ENCODE assay signal across 25 mouse cellular contexts in the genomic region with DNA sequence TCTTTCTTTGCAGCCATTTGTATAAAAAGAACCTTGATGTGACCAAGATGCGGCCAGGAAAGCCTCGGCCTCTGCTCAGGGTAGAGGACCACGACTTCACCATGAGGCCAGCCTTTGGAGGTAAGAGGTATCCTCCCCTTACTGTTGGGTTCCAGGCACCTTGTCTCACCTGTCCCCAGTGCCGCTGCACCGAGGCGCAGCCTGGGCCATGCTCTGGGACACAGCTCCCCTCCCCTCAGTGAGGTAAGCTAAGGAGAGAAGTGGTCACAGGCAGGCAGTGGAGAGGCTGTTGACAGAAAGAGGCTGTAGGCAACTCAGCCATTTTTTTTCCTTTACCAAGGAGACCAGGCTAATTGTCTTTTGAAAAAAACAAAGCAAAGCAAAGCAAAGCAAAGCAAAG. TPM values are rescaled to one million over a fixed set of nuclear protein-coding genes. Genes with fewer than 3 reads are reported as not detected.
DNase-seq lines count a peak whose midpoint lies in the region; ATAC-seq and TF ChIP-seq lines count a peak whose summit lies in the region.
"Had no signal": no experiment of that assay in that cellular context is flagged by ENCODE, and none has a peak within 500 bp of the region (broad histone marks: within the 10 kb centered on the region; RNA-seq: fewer than 3 reads in every experiment).

No protein-coding gene starts in this region.

- H3K9ac ChIP-seq in intestine, embryonic 14.5 days (ENCODE audit: low read length), result no peak overlapping the region
- H3K9ac ChIP-seq in intestine, postnatal 0 days (ENCODE audit: low read depth, low read length), result no peak overlapping the region
- H3K9ac ChIP-seq: embryonic facial prominence, embryonic 13.5 days; embryonic facial prominence, embryonic 15.5 days; forebrain, embryonic 12.5 days had no signal

- H3K27me3 ChIP-seq in intestine, embryonic 14.5 days (replicated peaks; ENCODE audit: control insufficient read depth, insufficient read depth, low read length), result no peaks in the 10 kb centered on the region
- no peaks in the 10 kb centered on the region for H3K27me3 ChIP-seq in intestine, postnatal 0 days (replicated peaks; ENCODE audit: control insufficient read depth, insufficient read depth, low read length)
- H3K27me3 ChIP-seq: embryonic facial prominence, embryonic 13.5 days; embryonic facial prominence, embryonic 15.5 days; forebrain, embryonic 12.5 days had no signal

- 89% methylated on average over 6 of the region's 6 CpGs for WGBS in intestine, embryonic 14.5 days
- 84% methylated on average over 6 of the region's 6 CpGs for WGBS in intestine, postnatal 0 days

- no peaks in the 10 kb centered on the region for H3K9me3 ChIP-seq in intestine, embryonic 14.5 days (ENCODE audit: control insufficient read depth, low read length)
- H3K9me3 ChIP-seq in intestine, postnatal 0 days (ENCODE audit: control insufficient read depth), result no peaks in the 10 kb centered on the region
- H3K9me3 ChIP-seq: embryonic facial prominence, embryonic 13.5 days; embryonic facial prominence, embryonic 15.5 days; forebrain, embryonic 10.5 days; forebrain, embryonic 12.5 days had no signal

- H3K4me3 ChIP-seq in intestine, embryonic 14.5 days (ENCODE audit: low read depth, low read length), result no peak overlapping the region
- no peak overlapping the region for H3K4me3 ChIP-seq in intestine, postnatal 0 days (ENCODE audit: low read depth, low read length)
- H3K4me3 ChIP-seq: embryonic facial prominence, embryonic 13.5 days; embryonic facial prominence, embryonic 15.5 days; erythroblast, embryonic 14.5 days; forebrain, embryonic 10.5 days; forebrain, embryonic 12.5 days had no signal

- H3K36me3 ChIP-seq in intestine, embryonic 14.5 days (ENCODE audit: control insufficient read depth, insufficient read depth, low read length), result no peaks in the 10 kb centered on the region
- no peaks in the 10 kb centered on the region for H3K36me3 ChIP-seq in intestine, postnatal 0 days (ENCODE audit: control insufficient read depth, insufficient read depth)
- H3K36me3 ChIP-seq: embryonic facial prominence, embryonic 13.5 days; embryonic facial prominence, embryonic 15.5 days; forebrain, embryonic 10.5 days; forebrain, embryonic 12.5 days had no signal

- intact Hi-C loops in heart, postnatal 25 days (cut with DNase I), result no loop called here

- DNase-seq in heart, adult 11 months, result peak; percentile 63
- DNase-seq in heart, postnatal 25 days (ENCODE audit: low spot score), result no peak
- DNase-seq in intestine, embryonic 14.5 days (ENCODE audit: low spot score), result peak; percentile 36
- DNase-seq: adrenal gland, adult 2 months; adrenal gland, postnatal 10 days; adrenal gland, postnatal 25 days; cerebellum, adult 11 months; cerebellum, adult 18-20 months; cerebellum, adult 8-10 months; cerebellum, adult 9-11 months; cerebellum, postnatal 14 days; cerebellum, postnatal 36 days; embryo, embryonic 11 days had no signal

- ATAC-seq in intestine, embryonic 14.5 days (replicated peaks; ENCODE audit: low FRiP score, low TSS enrichment, low read depth), result no peak
- no peak for ATAC-seq in intestine, postnatal 0 days
- ATAC-seq: forebrain, embryonic 14.5 days; forebrain, embryonic 16.5 days had no signal

- H3K27ac ChIP-seq in intestine, embryonic 14.5 days (ENCODE audit: low read depth), result no peak overlapping the region
- no peak overlapping the region for H3K27ac ChIP-seq in intestine, postnatal 0 days (ENCODE audit: low read depth, low read length)
- H3K27ac ChIP-seq: embryonic facial prominence, embryonic 13.5 days; embryonic facial prominence, embryonic 15.5 days; forebrain, embryonic 10.5 days; forebrain, embryonic 12.5 days had no signal

- H3K4me2 ChIP-seq in intestine, embryonic 14.5 days (ENCODE audit: low read length), result no peak overlapping the region
- H3K4me2 ChIP-seq in intestine, postnatal 0 days (replicated peaks; ENCODE audit: low read depth), result no peak overlapping the region
- H3K4me2 ChIP-seq: embryonic facial prominence, embryonic 13.5 days; embryonic facial prominence, embryonic 15.5 days; forebrain, embryonic 12.5 days had no signal

- H3K4me1 ChIP-seq in intestine, embryonic 14.5 days (replicated peaks; ENCODE audit: control insufficient read depth, insufficient read depth, low read length), result peaks cover under 1% of the 10 kb centered on the region
- H3K4me1 ChIP-seq in intestine, postnatal 0 days (replicated peaks; ENCODE audit: control insufficient read depth, insufficient read depth, low read length), result no peaks in the 10 kb centered on the region
- H3K4me1 ChIP-seq: embryonic facial prominence, embryonic 13.5 days; embryonic facial prominence, embryonic 15.5 days had no signal

- no peak for TF ChIP-seq CTCF in intestine, postnatal 0 days (IDR thresholded peaks at IDR 0.05; ENCODE audit: low read depth)

RNA-seq across cellular contexts. Expression of gene Gabrr2, which starts 8.5 kb away (rescaled TPM):
- total RNA-seq in heart, postnatal 25 days (2021), result 1 to 10 TPM; 1.5 to 1.6 TPM
- 0.09 and 0.17 TPM in 2 replicates for polyA plus RNA-seq in intestine, embryonic 14.5 days (2014; fragmentation: Nextera tagmentation; extraction: Ambion mirVana)
- polyA plus RNA-seq in intestine, postnatal 0 days (2015; fragmentation: Nextera tagmentation; extraction: Ambion mirVana), result 0.07 TPM in 1 of 2 replicates, not detected in the other
- total RNA-seq: adrenal gland, adult 2 months; adrenal gland, postnatal 4 days; common myeloid progenitor, adult 5-6 weeks; ES-E14 had no signal
- polyA plus RNA-seq: embryonic facial prominence, embryonic 11.5 days; erythroblast, embryonic 14.5 days had no signal

RNA-seq across cellular contexts. Expression of gene Ube2j1, which starts 40.1 kb away (rescaled TPM):
- total RNA-seq in heart, postnatal 25 days (2021), result 10 to 100 TPM; 42.3 to 43.4 TPM
- polyA plus RNA-seq in intestine, embryonic 14.5 days (2014; fragmentation: Nextera tagmentation; extraction: Ambion mirVana), result 39.7 and 45.2 TPM in 2 replicates
- 33.3 and 36.8 TPM in 2 replicates for polyA plus RNA-seq in intestine, postnatal 0 days (2015; fragmentation: Nextera tagmentation; extraction: Ambion mirVana)
